18 mouse cellular contexts compared by ENCODE assay signal in genomic region chr8:89788296-89788695, GRCm38 (mm10).
DNase-seq lines count a peak whose midpoint lies in the region; ATAC-seq lines count a peak whose summit lies in the region.
"Had no signal": no experiment of that assay in that cellular context is flagged by ENCODE, and none has a peak within 500 bp of the region (broad histone marks: within the 10 kb centered on the region; RNA-seq: fewer than 3 reads in every experiment).

No protein-coding gene starts in this region.

- DNase-seq in cerebellum, postnatal 14 days: peak; percentile 20 to 47
- peak; percentile 8 for DNase-seq in kidney, adult 11 months
- no peak for DNase-seq in kidney, adult 18-20 months
- peak; percentile 19 to 49 for DNase-seq in kidney, postnatal 25 days
- no peak for DNase-seq in kidney, postnatal 14 days
- peak; percentile 32 for DNase-seq in retina, postnatal 1 day
- DNase-seq in retina, embryonic 14.5 days (ENCODE audit: low spot score): no peak
- DNase-seq: adrenal gland, adult 2 months; adrenal gland, postnatal 14 days; B cell, adult 2 months; cerebellum, adult 18-20 months; cerebellum, adult 9-11 months; gastrocnemius, postnatal 10 days; gastrocnemius, postnatal 36 days; heart, postnatal 36 days had no signal

- no peak for ATAC-seq in cerebellum, adult (ENCODE audit: insufficient number of reproducible peaks, low FRiP score, low TSS enrichment)
- ATAC-seq: forebrain, embryonic 13.5 days; forebrain, embryonic 16.5 days had no signal

Comparison
In these comparisons a context has a peak if more than half of its experiments do, and no peak if none do; other contexts are left out.
1. DNase-seq: peak in cerebellum, postnatal 14 days (2 of 2), kidney, adult 11 months (single experiment), kidney, postnatal 25 days (2 of 2) and retina, postnatal 1 day (single experiment); none in kidney, adult 18-20 months (single experiment), kidney, postnatal 14 days (single experiment) and retina, embryonic 14.5 days (single experiment).